Mouse (Mus musculus) ovary, adult 18-20 months (tissue): ENCODE measurements around the gene Elf5.
A peak's percentile ranks its signal among the peaks of the same experiment; 100 is the strongest.

Source experiments
- DNase-seq: peaks from one replicate; pipeline ENCODE4 v3.0.0; 2022; ENCODE audit warnings: low spot score, mixed read lengths

The Elf5 gene

GRCm38 (mm10) chr2:103476657-103477056 lies 65.2 kb downstream of the Elf5 start:
- DNase-seq = no peak

DNA sequence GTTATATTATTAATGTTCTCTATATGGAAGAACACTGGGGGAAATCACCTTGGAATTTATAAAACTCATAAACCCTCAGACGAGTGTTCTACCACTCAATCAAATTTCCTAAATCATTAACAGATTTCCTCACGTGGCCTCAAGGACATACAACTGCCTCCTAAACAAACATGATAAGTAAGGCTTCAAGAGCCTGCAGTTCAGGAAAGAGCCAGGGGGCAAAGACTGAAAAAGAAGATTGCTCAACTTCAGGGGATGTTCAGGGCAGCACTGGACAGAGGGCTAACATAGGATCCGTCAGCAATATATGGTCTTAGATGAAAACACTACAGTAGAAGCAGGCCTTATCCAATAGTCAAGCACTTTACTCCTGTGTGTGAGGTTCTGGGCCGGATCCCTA lies 66.0 kb downstream of the Elf5 start:
- DNase-seq = no peak

GRCm38 (mm10) chr2:103478326-103478725 lies 66.8 kb downstream of the Elf5 start:
- DNase-seq = no peak

GRCm38 (mm10) chr2:103480240-103480639 lies 68.8 kb downstream of the Elf5 start:
- DNase-seq = no peak

- no peak for DNase-seq
These were observed 69.4 kb downstream of the Elf5 start for GRCm38 (mm10) chr2:103480871-103481270.

GRCm38 (mm10) chr2:103481314-103482231 lies 70.1 kb downstream of the Elf5 start:
- DNase-seq = no peak

DNA sequence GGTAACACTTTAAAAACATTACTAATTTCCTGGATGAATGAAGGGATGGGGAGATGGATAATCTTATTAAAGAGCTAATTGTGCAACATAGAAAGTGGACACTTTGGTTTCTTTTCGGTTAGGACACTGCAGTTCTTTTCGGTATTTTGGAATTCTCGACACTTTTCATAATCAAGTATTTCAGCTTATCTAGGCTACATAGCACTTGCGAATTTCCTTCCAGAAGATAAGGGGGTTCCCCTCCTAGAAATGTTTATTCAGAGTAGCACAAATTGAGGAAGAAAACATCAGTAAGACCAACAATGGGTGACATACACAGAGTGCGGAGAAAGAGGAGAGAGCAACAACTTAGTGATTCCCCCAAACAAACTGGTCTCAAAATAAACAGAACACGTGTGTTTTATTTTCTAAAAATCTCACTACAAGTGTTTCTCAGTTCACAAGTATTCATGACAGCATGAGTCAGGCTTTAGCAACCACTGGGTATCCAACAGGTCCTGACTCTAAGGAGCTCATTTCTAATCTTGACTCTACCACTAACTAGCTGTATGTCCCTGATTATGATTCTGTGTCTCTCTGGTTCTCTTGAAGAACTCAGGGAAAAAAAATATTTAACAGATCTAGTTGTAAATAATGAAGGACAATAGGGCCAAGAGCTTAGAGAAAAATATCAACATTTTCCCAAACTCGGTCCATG lies 71.9 kb downstream of the Elf5 start:
- DNase-seq = no peak

DNA sequence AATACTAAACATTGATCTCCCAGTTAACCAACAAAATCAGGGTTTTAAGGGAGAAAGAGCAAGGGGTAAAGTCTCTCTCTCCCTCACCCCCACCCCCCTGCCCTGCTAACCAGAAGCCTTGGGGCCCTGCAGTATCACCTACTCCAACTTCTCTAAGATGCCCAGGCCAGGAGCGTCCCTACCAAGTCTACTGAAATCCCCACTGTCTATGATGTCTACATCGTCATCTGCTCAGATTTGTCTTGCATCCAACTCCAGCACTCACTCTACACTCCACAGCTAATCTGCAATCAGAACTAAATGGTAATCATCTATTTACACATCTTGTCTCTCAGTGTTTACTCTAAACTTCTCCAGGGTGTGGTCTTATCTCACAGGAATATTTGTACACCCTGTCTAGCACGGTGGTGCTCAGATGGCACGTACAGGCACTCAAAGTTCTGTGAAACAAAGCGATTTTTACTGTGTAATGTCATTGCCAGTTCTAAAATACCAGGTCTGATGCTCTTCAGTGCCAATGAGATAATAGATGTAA lies 72.6 kb downstream of the Elf5 start:
- no peak for DNase-seq

GRCm38 (mm10) chr2:103484617-103485401 lies 73.3 kb downstream of the Elf5 start, which contains the start of gene Cat:
Cat (minus strand) TSS chr2:103485160.
- DNase-seq = peak; percentile 96

DNA sequence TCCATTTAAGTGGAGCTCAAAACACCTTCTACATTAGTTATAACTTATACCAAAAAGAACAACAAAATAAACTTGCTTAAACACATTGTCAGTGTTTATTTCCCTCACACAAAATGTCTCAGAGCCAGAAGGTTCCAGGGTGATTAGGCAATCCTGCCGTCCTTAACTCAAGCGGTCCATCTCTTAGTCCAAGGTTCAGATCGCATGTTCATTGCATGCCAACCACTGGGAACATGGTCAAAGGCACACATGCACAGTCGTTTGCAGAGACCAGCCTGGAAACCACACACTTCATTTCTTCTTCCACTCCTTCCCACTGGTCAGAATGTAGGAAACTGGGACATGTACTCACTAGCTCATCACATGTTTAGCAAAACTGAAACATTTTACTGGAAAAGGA lies 81.0 kb downstream of the Elf5 start:
- DNase-seq = no peak

- no peak for DNase-seq
These were observed 82.3 kb downstream of the Elf5 start for GRCm38 (mm10) chr2:103493827-103494226.

- DNase-seq = no peak
These were observed 84.3 kb downstream of the Elf5 start for GRCm38 (mm10) chr2:103495633-103496418.
